Mouse (Mus musculus) ES-Bruce4 (cell line): Measurements from ENCODE around the gene Erc2. TPM values are rescaled to one million over a fixed set of nuclear protein-coding genes. Genes with fewer than 3 reads are reported as not detected.

ENCODE experiments used
- H3K27ac ChIP-seq: 2 replicates; pipeline ENCODE4 v1.5.1; 2012; ENCODE audit warnings: low read length, inconsistent platforms; ENCODE audit not compliant: insufficient read depth
- H3K27me3 ChIP-seq: 2 replicates; pipeline ENCODE4 v1.6.1; 2012; ENCODE audit warnings: mild to moderate bottlenecking, low read length, inconsistent platforms; ENCODE audit not compliant: control insufficient read depth, poor library complexity, insufficient read depth, severe bottlenecking
- H3K36me3 ChIP-seq: 2 replicates; pipeline ENCODE4 v1.6.1; 2012; ENCODE audit warnings: inconsistent platforms, mild to moderate bottlenecking, low read length, moderate library complexity; ENCODE audit not compliant: control insufficient read depth, poor library complexity, insufficient read depth, severe bottlenecking
- H3K4me1 ChIP-seq: one replicate; pipeline ENCODE4 v1.8.1; 2011; ENCODE audit warnings: low read length; ENCODE audit not compliant: control insufficient read depth, insufficient read depth
- H3K4me3 ChIP-seq: 2 replicates; pipeline ENCODE4 v1.5.1; 2011; ENCODE audit warnings: low read depth, mild to moderate bottlenecking, low read length
- H3K9ac ChIP-seq: 2 replicates; pipeline ENCODE4 v1.6.1; 2012; ENCODE audit warnings: low read depth, mild to moderate bottlenecking, inconsistent platforms; ENCODE audit not compliant: poor library complexity, severe bottlenecking
- H3K9me3 ChIP-seq: replicated peaks from 2 replicates; pipeline ENCODE4 v1.6.1; 2012; ENCODE audit warnings: mild to moderate bottlenecking, low read length, inconsistent platforms; ENCODE audit not compliant: control insufficient read depth, poor library complexity, insufficient read depth, severe bottlenecking
- CTCF ChIP-seq: IDR thresholded peaks from one replicate; pipeline ENCODE4 v1.8.1; 2011; ENCODE audit warnings: low read depth, low read length
- EP300 ChIP-seq: IDR thresholded peaks from 2 replicates; pipeline ENCODE4 v1.6.1; 2011; ENCODE audit warnings: low read depth, low read length; ENCODE audit not compliant: insufficient read depth
- POLR2A ChIP-seq: IDR thresholded peaks from one replicate; pipeline ENCODE4 v1.8.1; 2011; ENCODE audit warnings: low read length; ENCODE audit not compliant: insufficient read depth
- polyA plus RNA-seq: library from polyadenylated mRNA; stranded (reverse); fragments of >200 nt; gene quantifications from 2 replicates; pipeline ENCODE4 v1.2.4, GENCODE M21; 2011; ENCODE audit warnings: low read depth; ENCODE audit not compliant: missing spikeins, insufficient read depth, insufficient read length

Erc2 gene
- polyA plus RNA-seq, 1 experiment: 10.0 TPM

DNA sequence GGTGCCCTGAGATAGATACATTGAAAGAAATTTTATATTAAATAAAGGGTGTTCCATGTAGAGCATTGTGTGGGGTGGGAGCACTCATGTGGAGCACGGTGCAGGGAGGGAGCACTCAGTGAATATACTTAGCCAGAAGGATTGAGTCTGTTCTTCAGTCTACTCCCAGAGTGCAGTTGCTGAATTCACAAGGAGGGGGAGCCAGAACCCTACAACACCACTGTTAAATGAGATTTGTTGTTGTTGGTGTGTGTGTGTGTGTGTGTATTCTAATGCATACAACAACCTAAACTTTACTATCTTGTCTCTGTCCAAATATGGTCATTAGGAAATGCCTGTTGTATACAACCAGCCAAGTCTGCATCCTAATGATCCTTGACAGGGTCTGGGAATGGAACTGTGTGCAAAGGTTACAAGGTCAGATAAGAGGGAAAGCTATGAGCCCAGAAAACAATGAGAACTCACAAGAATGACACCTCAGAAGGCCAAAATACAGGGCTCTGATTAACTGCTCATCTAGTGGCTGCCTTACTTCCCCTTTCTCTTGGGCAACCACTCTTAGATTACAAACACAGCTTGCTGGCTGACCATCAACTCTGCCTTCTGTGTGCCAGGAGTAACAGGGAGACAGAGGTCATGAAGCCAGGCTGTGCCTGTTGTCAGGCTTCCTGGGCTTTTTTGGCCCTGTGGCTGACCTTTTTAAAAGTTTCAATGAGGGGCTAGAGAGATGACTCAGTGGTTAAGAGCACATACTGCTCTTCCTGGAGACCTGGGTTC is 661.3 kb downstream of the Erc2 start:
- no peaks in the 10 kb centered on the region for H3K36me3 ChIP-seq
- H3K9ac ChIP-seq: no peak overlapping the region
- H3K9me3 ChIP-seq: no peaks in the 10 kb centered on the region; the same call in 1 of the 2 replicates
- H3K27me3 ChIP-seq: no peaks in the 10 kb centered on the region
- H3K4me1 ChIP-seq: no peaks in the 10 kb centered on the region
- no peak for TF ChIP-seq POLR2A
- TF ChIP-seq CTCF: no peak
- TF ChIP-seq EP300: no peak
- H3K27ac ChIP-seq: no peak overlapping the region
- no peak overlapping the region for H3K4me3 ChIP-seq

DNA sequence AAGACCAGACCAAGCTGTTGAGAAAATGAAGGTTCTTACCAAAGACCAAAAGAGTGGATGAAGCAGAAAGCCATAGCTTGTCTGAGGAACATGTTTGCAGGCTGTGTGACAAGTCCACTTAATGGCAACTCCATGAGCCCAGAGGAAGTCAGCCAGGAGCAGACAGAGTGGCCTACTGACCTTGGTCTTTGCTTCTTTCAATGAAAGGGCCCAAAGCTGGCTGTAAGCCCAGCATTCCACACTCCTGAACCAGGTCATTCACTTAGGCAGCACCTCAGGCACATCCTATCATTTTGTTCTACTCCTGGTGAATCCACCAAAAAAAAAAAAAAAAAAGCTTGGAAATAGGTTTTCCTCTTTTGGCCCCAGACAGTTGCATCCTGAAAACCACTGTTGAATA is 664.3 kb downstream of the Erc2 start:
- Histone ChIP-seq H3K4me1 (no peaks in the 10 kb centered on the region), H3K9me3 (no peaks in the 10 kb centered on the region; the same call in 1 of the 2 replicates), H3K9ac (no peak overlapping the region), H3K36me3 (no peaks in the 10 kb centered on the region), H3K4me3 (no peak overlapping the region), H3K27me3 (no peaks in the 10 kb centered on the region), H3K27ac (no peak overlapping the region)
- TF ChIP-seq CTCF: no peak
- no peak for TF ChIP-seq POLR2A
- TF ChIP-seq EP300: no peak

DNA sequence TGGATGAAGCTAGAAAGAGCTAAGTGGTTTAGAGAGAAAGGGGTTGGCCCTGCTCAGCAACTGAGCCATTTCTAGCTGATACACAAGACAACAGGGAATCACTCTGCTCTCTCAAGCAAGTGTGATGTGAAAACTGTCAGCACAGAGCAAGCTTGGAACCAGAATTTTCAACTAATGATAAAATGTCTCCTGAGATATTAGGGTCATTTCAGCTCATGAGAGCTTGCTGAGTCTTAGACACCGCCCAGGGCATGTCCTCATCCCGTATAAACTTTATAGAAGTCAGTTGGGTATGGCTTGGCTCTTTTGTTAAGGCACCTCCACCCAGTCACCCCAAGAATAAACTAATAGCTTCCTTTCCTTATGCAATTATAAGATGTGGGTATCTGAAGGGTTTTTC is 666.0 kb downstream of the Erc2 start:
- no peak for TF ChIP-seq EP300
- Histone ChIP-seq H3K27ac (no peak overlapping the region), H3K4me1 (no peaks in the 10 kb centered on the region), H3K27me3 (no peaks in the 10 kb centered on the region), H3K9me3 (no peaks in the 10 kb centered on the region; the same call in 1 of the 2 replicates), H3K4me3 (no peak overlapping the region), H3K9ac (no peak overlapping the region), H3K36me3 (no peaks in the 10 kb centered on the region)

DNA sequence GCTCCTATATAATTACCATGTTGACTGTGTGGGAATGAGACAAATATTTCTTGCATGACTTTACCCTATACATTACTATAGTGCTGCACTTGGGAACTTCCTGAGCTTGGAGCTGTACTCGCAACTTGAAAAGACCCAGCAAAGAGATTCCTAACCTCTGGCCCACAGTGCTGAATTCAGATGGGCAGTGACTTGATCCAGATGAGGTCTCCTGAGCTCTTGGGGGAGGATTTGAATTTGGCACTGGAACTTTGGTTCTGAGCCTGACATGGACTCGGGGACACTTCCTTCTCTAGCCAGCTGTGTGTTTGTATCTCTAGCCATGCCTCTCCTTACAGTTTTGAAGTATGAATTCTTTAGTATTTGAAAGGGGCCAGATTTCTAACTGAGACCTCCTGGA is 666.7 kb downstream of the Erc2 start:
- no peaks in the 10 kb centered on the region; the same call in 1 of the 2 replicates for H3K9me3 ChIP-seq
- no peaks in the 10 kb centered on the region for H3K4me1 ChIP-seq
- TF ChIP-seq EP300 (no peak), CTCF (no peak), POLR2A (no peak)
- H3K27ac ChIP-seq: no peak overlapping the region
- H3K27me3 ChIP-seq: no peaks in the 10 kb centered on the region
- no peak overlapping the region for H3K9ac ChIP-seq
- no peaks in the 10 kb centered on the region for H3K36me3 ChIP-seq
- no peak overlapping the region for H3K4me3 ChIP-seq

DNA sequence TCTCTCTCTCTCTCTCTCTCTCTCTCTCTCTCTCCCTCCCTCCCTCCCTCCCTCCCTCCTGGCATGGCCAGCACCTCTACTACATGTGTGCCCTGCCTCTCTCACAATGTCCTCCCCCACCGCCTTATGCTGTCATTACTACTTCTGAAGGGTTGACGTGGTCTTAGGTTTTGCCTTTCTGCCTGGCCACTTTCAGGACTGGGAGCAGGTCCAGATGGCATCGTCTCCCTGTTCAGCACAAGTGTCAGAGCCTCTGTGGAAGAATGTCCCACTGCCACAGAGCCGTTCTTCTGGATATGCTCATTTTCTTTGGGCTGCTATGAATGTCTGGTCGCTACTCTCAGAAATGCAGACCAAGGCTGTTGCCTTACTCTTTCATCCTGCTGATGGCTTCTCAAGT is 671.7 kb downstream of the Erc2 start:
- Histone ChIP-seq H3K27me3 (no peaks in the 10 kb centered on the region), H3K4me1 (no peaks in the 10 kb centered on the region), H3K36me3 (no peaks in the 10 kb centered on the region), H3K9ac (no peak overlapping the region), H3K9me3 (no peaks in the 10 kb centered on the region), H3K27ac (no peak overlapping the region), H3K4me3 (no peak overlapping the region)
- TF ChIP-seq CTCF (no peak), POLR2A (no peak), EP300 (no peak)

DNA sequence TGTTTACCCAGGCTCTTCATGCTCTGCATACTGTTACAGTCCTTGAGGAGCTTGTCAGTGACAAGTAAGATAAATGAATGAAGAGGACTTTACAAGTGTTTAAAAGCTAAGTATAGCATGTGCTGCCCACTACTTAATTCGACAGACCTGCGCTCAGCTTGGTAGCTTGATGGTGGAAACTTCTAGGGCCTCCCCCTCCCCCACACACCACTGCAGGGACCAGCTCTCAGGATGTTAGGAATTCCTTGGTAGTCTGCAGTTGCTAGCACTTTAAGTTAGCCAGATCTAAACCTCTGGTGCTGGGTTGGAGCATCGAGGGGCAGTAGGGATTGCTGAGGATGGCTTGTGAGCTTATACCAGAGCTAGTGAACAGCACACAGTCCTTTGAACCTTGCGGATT is 672.9 kb downstream of the Erc2 start:
- TF ChIP-seq CTCF (no peak), POLR2A (no peak), EP300 (no peak)
- Histone ChIP-seq H3K36me3 (no peaks in the 10 kb centered on the region), H3K9me3 (no peaks in the 10 kb centered on the region), H3K4me1 (no peaks in the 10 kb centered on the region), H3K4me3 (no peak overlapping the region), H3K9ac (no peak overlapping the region), H3K27ac (no peak overlapping the region), H3K27me3 (no peaks in the 10 kb centered on the region)
